Mouse (Mus musculus): ENCODE data around the gene Ripor2.

DNA sequence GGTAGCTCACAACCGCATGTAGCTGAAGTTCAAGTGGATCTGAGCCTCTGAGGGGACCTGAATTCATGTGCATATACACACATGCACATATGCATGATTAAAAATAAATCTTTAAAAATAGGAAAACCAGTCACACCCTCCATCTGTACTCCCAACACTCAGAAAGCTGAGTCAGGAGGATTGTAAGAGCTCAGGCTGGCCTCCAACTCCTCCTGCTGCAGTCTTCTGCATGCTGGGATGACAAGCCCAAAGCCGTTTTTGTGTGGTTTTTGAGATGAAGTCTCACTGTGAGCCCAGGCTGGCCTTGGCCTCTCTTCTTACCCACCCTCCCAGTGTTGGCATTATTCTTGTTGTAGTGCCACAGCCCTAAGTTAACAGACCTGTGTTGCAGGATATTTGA, 196.0 kb downstream of the Ripor2 start:
- TF ChIP-seq GATA1 (IDR thresholded peaks at IDR 0.05; ENCODE audit: low read length) (no peak), TAL1 (IDR thresholded peaks at IDR 0.05; ENCODE audit: low read length) (no peak)

Measured in erythroblast, embryonic 14.5 days (primary cell).